Mouse (Mus musculus): ENCODE results near the gene Scn4a. TPM values are rescaled to one million over a fixed set of nuclear protein-coding genes. Genes with fewer than 3 reads are reported as not detected.

The Scn4a gene
- polyA plus RNA-seq, 1 experiment = 0.92 TPM

- no peaks in the 10 kb centered on the region for H3K4me1 ChIP-seq (replicated peaks; ENCODE audit: control insufficient read depth, insufficient read depth, low read length)
- no peak overlapping the region for H3K27ac ChIP-seq (ENCODE audit: control insufficient read depth, insufficient read depth, low read length)
- no peak for DNase-seq
- no peaks in the 10 kb centered on the region for H3K36me3 ChIP-seq (ENCODE audit: control insufficient read depth, insufficient read depth, low read length)
- no peaks in the 10 kb centered on the region for H3K27me3 ChIP-seq (ENCODE audit: control insufficient read depth, insufficient read depth, low read length)
- H3K4me3 ChIP-seq (ENCODE audit: control insufficient read depth, insufficient read depth, low read length) = no peak overlapping the region
- WGBS = 88% methylated on average over 11 of the region's 11 CpGs
- no peak for TF ChIP-seq POLR2A (IDR thresholded peaks at IDR 0.05; ENCODE audit: control insufficient read depth, extremely low read depth, insufficient read depth, low read length, poor library complexity)
- TF ChIP-seq CTCF (IDR thresholded peaks at IDR 0.05; ENCODE audit: borderline replicate concordance, control insufficient read depth, extremely low read depth, insufficient read depth, low read length, poor library complexity) = no peak
Measured at GRCm38 (mm10) chr11:106286987-106287386, 66.1 kb downstream of the Scn4a start.

- no peaks in the 10 kb centered on the region for H3K27me3 ChIP-seq (ENCODE audit: control insufficient read depth, insufficient read depth, low read length)
- 91% methylated on average over 7 of the region's 7 CpGs for WGBS
- no peak for DNase-seq
- no peaks in the 10 kb centered on the region for H3K4me1 ChIP-seq (replicated peaks; ENCODE audit: control insufficient read depth, insufficient read depth, low read length)
- TF ChIP-seq POLR2A (IDR thresholded peaks at IDR 0.05; ENCODE audit: control insufficient read depth, extremely low read depth, insufficient read depth, low read length, poor library complexity) (no peak), CTCF (IDR thresholded peaks at IDR 0.05; ENCODE audit: borderline replicate concordance, control insufficient read depth, extremely low read depth, insufficient read depth, low read length, poor library complexity) (no peak)
- H3K36me3 ChIP-seq (ENCODE audit: control insufficient read depth, insufficient read depth, low read length) = no peaks in the 10 kb centered on the region
- H3K27ac ChIP-seq (ENCODE audit: control insufficient read depth, insufficient read depth, low read length) = no peak overlapping the region
- H3K4me3 ChIP-seq (ENCODE audit: control insufficient read depth, insufficient read depth, low read length) = no peak overlapping the region
Measured at GRCm38 (mm10) chr11:106286206-106286605, 66.9 kb downstream of the Scn4a start.

- 87% methylated on average over 8 of the region's 8 CpGs for WGBS
- TF ChIP-seq CTCF (IDR thresholded peaks at IDR 0.05; ENCODE audit: borderline replicate concordance, control insufficient read depth, extremely low read depth, insufficient read depth, low read length, poor library complexity) (no peak), POLR2A (IDR thresholded peaks at IDR 0.05; ENCODE audit: control insufficient read depth, extremely low read depth, insufficient read depth, low read length, poor library complexity) (no peak)
- Histone ChIP-seq H3K4me1 (replicated peaks; ENCODE audit: control insufficient read depth, insufficient read depth, low read length) (no peaks in the 10 kb centered on the region), H3K36me3 (ENCODE audit: control insufficient read depth, insufficient read depth, low read length) (no peaks in the 10 kb centered on the region), H3K4me3 (ENCODE audit: control insufficient read depth, insufficient read depth, low read length) (no peak overlapping the region), H3K27me3 (ENCODE audit: control insufficient read depth, insufficient read depth, low read length) (no peaks in the 10 kb centered on the region), H3K27ac (ENCODE audit: control insufficient read depth, insufficient read depth, low read length) (no peak overlapping the region)
- DNase-seq = no peak
Measured at GRCm38 (mm10) chr11:106284126-106284525, 69.0 kb downstream of the Scn4a start.

GRCm38 (mm10) chr11:106283371-106283770, 69.7 kb downstream of the Scn4a start:
- Histone ChIP-seq H3K27ac (ENCODE audit: control insufficient read depth, insufficient read depth, low read length) (no peak overlapping the region), H3K4me3 (ENCODE audit: control insufficient read depth, insufficient read depth, low read length) (no peak overlapping the region), H3K27me3 (ENCODE audit: control insufficient read depth, insufficient read depth, low read length) (no peaks in the 10 kb centered on the region), H3K36me3 (ENCODE audit: control insufficient read depth, insufficient read depth, low read length) (no peaks in the 10 kb centered on the region), H3K4me1 (replicated peaks; ENCODE audit: control insufficient read depth, insufficient read depth, low read length) (no peaks in the 10 kb centered on the region)
- WGBS = 97% methylated on average over 4 of the region's 4 CpGs
- TF ChIP-seq CTCF (IDR thresholded peaks at IDR 0.05; ENCODE audit: borderline replicate concordance, control insufficient read depth, extremely low read depth, insufficient read depth, low read length, poor library complexity) = no peak
- no peak for TF ChIP-seq POLR2A (IDR thresholded peaks at IDR 0.05; ENCODE audit: control insufficient read depth, extremely low read depth, insufficient read depth, low read length, poor library complexity)
- DNase-seq = no peak

GRCm38 (mm10) chr11:106282452-106282851, 70.6 kb downstream of the Scn4a start:
- H3K4me3 ChIP-seq (ENCODE audit: control insufficient read depth, insufficient read depth, low read length) = no peak overlapping the region
- no peaks in the 10 kb centered on the region for H3K36me3 ChIP-seq (ENCODE audit: control insufficient read depth, insufficient read depth, low read length)
- DNase-seq = no peak
- H3K27me3 ChIP-seq (ENCODE audit: control insufficient read depth, insufficient read depth, low read length) = no peaks in the 10 kb centered on the region
- H3K27ac ChIP-seq (ENCODE audit: control insufficient read depth, insufficient read depth, low read length) = no peak overlapping the region
- TF ChIP-seq CTCF (IDR thresholded peaks at IDR 0.05; ENCODE audit: borderline replicate concordance, control insufficient read depth, extremely low read depth, insufficient read depth, low read length, poor library complexity) (no peak), POLR2A (IDR thresholded peaks at IDR 0.05; ENCODE audit: control insufficient read depth, extremely low read depth, insufficient read depth, low read length, poor library complexity) (no peak)
- no peaks in the 10 kb centered on the region for H3K4me1 ChIP-seq (replicated peaks; ENCODE audit: control insufficient read depth, insufficient read depth, low read length)
- 91% methylated on average over 6 of the region's 6 CpGs for WGBS

GRCm38 (mm10) chr11:106276454-106276853, 76.6 kb downstream of the Scn4a start, which contains the start of gene Tcam1:
Gene Tcam1, plus strand, starts transcription at chr11:106276672.
- no peak within 1 kb of the TSS for H3K27ac ChIP-seq (ENCODE audit: control insufficient read depth, insufficient read depth, low read length)
- H3K36me3 ChIP-seq (ENCODE audit: control insufficient read depth, insufficient read depth, low read length) = no peaks in the 10 kb centered on the region
- DNase-seq = peak; percentile 92
- peak; percentile 86; the same call in 1 of the 2 replicates for TF ChIP-seq CTCF (IDR thresholded peaks at IDR 0.05; ENCODE audit: borderline replicate concordance, control insufficient read depth, extremely low read depth, insufficient read depth, low read length, poor library complexity)
- no peak for TF ChIP-seq POLR2A (IDR thresholded peaks at IDR 0.05; ENCODE audit: control insufficient read depth, extremely low read depth, insufficient read depth, low read length, poor library complexity)
- 3% methylated on average over 25 of the region's 25 CpGs for WGBS
- H3K4me3 ChIP-seq (ENCODE audit: control insufficient read depth, insufficient read depth, low read length) = no peak within 1 kb of the TSS
- H3K27me3 ChIP-seq (ENCODE audit: control insufficient read depth, insufficient read depth, low read length) = no peaks in the 10 kb centered on the region
- peaks cover 10% of the 10 kb centered on the region for H3K4me1 ChIP-seq (replicated peaks; ENCODE audit: control insufficient read depth, insufficient read depth, low read length)

- Histone ChIP-seq H3K27me3 (ENCODE audit: control insufficient read depth, insufficient read depth, low read length) (no peaks in the 10 kb centered on the region), H3K36me3 (ENCODE audit: control insufficient read depth, insufficient read depth, low read length) (no peaks in the 10 kb centered on the region), H3K4me1 (replicated peaks; ENCODE audit: control insufficient read depth, insufficient read depth, low read length) (peaks cover 22% of the 10 kb centered on the region), H3K4me3 (ENCODE audit: control insufficient read depth, insufficient read depth, low read length) (no peak overlapping the region), H3K27ac (ENCODE audit: control insufficient read depth, insufficient read depth, low read length) (no peak overlapping the region)
- DNase-seq = no peak
- 91% methylated on average over 7 of the region's 7 CpGs for WGBS
- TF ChIP-seq CTCF (IDR thresholded peaks at IDR 0.05; ENCODE audit: borderline replicate concordance, control insufficient read depth, extremely low read depth, insufficient read depth, low read length, poor library complexity) (no peak), POLR2A (IDR thresholded peaks at IDR 0.05; ENCODE audit: control insufficient read depth, extremely low read depth, insufficient read depth, low read length, poor library complexity) (no peak)
Measured at GRCm38 (mm10) chr11:106274971-106275411, 78.1 kb downstream of the Scn4a start.
